Mouse (Mus musculus) T-helper 2 cell (primary cell): ENCODE data around the gene Morn4.

ENCODE experiments used
- in situ Hi-C: fragments of 300-600 bp; cut with MboI, MseI; formaldehyde crosslinking; loops from one replicate; pipeline ENCODE4 v1.15.1; 2025; ENCODE audit warnings: high pct_unique_total_duplicates

The Morn4 gene

DNA sequence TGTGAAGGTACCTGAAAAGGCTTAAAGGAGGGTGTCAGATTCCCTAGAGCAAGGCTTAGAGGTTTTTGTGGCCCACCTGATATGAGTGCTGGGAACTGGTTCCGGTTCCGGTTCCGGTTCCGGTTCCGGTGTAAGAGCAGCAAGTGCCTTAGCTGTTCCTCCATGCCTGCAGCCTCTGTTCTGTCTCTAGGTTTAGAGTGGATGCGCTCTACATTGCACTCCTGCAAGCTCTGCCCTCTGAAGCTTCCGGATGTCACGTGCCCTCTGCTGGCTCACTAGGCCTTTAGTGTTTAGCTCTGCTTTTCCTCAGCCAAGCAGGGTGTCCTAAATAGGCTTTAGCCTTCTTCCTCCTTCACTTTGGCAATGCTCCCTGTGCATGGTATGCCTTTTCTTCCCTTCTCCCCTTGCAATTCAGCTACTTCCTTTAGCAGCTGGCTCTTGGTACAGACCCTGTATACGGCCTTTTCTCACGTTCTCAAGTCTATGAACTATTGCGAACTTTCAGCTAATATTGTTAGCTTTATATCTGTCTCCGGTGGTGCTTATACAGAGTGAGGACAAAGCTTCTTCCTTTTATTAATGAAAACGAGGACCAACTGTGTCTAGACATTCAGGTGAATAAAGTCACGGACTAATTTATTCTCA, 3.1 kb upstream of the Morn4 start:
- in situ Hi-C loops: loop anchor here (25.0 kb wide), 1 partner anchor 423 kb away; the partner anchor contains the start of gene R3hcc1l

DNA sequence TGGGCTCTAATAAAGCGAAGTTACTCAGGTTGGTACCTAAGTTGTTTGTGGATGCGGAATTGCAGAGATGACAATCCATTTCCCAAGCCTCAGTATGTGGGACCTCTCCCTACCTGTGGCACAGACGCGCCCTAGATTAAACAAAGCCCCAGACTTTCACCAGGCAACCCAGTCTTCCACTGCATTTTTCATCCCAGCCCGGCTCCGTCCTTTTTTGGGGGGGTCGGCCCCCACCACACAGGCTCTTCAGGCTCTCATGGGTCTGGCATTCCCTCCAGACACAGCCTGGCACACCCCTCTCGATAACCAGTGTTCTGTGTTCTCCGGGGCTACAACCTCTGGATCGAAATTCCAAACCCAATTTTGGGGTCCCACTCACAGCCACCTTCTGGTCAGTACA, 467 bp downstream of the Morn4 start:
- in situ Hi-C loops: loop anchor here (25.0 kb wide), 1 partner anchor 427 kb away; the partner anchor contains the start of gene R3hcc1l

DNA sequence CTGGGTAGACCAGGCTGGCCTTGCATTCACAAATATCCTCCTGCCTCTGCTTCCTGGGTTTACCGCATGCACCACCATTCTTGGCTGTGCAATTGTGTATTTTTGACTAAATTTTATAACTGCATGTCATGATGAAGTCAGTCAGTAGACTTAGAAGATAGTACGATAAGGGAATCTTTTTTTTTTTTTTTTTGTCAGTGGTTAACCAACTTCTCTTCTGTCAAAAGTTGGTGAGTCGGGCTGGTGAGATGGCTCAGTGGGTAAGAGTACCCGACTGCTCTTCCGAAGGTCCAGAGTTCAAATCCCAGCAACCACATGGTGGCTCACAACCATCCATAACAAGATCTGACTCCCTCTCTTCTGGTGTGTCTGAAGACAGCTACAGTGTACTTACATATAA, 4.5 kb downstream of the Morn4 start:
- in situ Hi-C loops: loop anchor here (25.0 kb wide), 1 partner anchor 431 kb away; the partner anchor contains the start of gene R3hcc1l

DNA sequence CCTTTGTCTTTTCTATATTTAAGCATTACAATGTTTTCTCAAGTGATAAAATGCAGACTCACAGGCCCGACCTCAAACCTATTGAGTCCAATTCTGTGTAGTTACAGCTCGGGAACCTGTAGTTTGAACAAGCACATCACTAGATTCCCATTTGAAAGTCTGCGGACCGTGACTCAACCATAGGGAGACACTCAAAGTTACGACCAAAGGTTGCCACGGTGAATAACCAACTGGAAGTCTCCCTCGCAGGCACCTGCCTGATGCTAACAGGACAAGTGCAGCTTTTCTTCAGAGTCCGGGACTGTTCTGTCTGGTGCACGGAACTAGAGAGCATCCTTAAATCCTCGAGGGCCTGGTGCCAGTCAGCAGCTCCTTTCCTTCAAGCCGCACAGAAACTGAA, 5.7 kb downstream of the Morn4 start:
- in situ Hi-C loops: loop anchor here (25.0 kb wide), 1 partner anchor 432 kb away; the partner anchor contains the start of gene R3hcc1l

DNA sequence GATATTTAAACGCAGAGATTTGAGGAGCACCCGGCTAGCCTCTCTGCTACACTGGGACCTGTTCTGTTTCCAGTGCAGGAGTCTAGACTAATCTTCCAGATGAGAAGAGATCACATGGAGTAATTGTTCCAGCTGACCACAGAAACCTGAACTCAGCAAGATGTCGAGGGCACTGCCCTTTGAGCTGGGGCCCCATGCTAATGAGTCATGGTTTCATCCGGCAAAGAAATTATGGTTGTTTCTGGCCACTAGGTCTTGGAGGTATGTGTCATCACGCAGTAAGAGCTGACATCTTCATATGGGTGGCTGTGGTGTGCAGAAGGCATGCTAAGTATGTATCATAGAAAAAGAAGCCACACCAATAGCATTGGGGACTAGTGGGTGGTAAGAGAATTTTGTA, 6.2 kb downstream of the Morn4 start:
- in situ Hi-C loops: loop anchor here (25.0 kb wide), 1 partner anchor 432 kb away; the partner anchor contains the start of gene R3hcc1l

DNA sequence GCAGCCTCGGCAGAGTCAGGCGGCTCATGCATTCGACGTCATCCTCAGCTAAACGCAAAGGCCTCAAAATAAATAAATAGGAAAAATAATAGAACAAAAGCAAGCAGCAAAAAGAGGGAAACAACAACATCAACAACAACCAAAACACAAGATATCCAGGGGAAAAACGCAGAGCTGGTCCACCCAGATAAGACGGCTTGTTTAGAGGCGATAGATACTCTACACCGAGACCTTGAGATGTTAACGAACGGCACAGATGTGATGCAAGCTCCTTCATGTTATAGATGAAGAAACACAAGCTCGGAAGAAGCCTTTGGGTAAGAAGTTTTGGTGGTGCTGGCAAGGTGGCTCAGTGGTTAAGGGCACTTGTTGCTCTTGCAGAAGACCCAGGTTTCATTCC, 7.2 kb downstream of the Morn4 start:
- in situ Hi-C loops: loop anchor here (25.0 kb wide), 1 partner anchor 433 kb away; the partner anchor contains the start of gene R3hcc1l

DNA sequence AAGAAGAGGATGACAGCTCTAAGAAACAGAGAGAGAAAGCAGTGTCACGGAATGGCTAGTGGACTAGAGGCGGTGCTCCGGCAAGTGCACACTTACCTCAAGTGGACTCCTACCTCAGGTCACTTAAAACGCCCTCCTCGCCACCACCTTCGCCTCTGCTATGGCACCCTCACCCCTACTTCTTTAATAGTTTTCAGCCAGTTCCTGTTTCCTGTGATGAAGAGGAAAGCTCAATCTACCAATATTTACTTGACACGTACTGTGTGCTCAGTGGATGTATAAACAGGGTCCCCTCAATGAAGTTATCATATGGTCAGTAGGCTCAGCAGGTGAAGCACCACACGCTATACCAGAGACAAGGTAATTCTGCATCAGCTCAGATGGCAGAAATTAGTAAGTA, 7.6 kb downstream of the Morn4 start:
- in situ Hi-C loops: loop anchor here (25.0 kb wide), 1 partner anchor 434 kb away; the partner anchor contains the start of gene R3hcc1l

DNA sequence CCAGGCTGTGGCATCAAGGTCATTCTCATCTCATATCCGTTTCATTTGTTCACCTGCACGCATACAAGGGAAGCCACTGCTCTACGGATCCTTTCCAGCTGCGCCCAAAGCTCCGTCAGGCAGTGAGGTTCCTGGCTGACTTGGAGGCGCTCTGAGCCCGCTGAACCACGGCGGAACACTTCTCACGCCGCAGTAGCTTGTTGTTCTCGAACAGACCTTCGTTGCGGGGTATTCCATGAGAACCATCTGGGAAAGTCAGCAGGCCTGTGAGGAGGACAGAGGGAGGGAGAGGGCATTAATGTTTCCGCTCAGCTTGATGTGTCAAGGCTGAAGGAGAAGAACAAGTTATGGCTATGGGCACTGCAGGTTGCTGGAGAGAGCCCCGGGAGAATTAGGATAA, 10.2 kb downstream of the Morn4 start:
- in situ Hi-C loops: loop anchor here (25.0 kb wide), 1 partner anchor 436 kb away; the partner anchor contains the start of gene R3hcc1l

DNA sequence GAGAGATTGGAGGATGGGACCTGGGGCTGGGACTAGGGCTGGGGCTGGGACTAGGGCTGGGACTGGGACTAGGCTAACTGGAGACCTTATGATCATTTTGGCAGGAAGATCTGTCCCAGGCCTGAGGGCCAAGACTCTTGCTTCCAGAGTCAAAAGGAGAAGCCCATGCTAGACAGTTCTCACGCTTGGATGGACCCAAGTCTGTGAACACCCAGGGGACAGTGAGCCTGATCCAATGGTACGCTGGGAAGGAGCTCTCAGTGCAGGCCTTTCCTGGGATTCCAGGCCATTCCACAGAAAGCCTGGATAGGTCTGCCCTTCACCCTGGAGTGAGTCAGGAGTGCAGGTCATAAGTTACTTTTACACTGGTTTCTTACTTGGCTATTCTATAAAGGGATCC, 11.1 kb downstream of the Morn4 start:
- in situ Hi-C loops: loop anchor here (25.0 kb wide), 1 partner anchor 437 kb away; the partner anchor contains the start of gene R3hcc1l

DNA sequence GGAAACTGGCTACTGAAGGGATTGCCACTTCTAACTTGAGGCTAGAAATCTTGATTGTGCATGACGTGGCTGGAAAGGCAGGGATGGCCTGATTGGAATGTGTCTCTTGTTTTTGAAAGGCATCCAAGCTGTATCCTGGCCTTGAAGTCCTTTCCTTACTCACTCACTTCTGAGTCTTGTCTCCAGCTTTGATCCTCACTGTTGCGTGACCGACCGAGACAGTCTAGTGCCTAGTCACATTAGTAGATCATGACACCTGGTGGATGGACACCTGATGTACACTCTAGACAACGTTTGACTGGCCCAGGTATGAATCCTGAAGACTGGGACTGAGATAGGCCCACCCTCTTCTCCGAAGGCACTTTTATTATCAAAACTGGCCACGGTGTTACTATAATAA, 13.4 kb downstream of the Morn4 start:
- in situ Hi-C loops: no loop called here

DNA sequence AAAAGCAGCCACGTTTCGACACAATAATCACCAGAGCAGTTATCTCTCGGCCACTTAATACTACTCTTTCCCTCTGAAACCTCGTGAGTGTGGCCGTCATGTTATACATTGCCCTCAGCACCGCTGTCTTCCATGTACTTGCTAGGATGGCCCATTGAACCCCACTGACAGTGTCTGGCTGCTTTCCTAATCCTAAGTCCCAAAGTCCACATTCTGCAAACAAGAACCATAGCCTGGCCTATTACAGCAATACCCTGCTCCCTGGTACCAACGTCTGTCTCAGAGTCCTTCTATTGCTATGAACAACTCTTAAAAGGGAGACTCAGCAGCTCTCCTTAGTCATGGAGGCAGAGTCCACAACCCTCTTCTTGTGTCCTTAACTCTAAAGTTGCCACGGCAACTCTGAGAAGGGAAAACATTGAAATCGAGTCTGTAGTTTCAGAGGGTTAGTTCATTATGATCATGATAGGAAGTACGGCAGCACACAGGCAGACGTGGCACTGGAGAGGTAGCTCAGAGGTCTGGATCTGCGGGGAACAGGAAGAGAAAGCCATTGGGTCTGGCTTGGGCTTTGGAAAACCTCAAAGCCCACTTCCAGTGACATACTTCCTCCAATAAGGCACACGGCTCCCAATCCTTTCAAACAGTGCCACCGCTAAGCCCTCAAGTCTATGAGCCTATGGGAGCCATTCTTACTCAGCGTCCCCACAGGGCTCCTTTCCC, 14.1 kb downstream of the Morn4 start:
- in situ Hi-C loops: no loop called here

DNA sequence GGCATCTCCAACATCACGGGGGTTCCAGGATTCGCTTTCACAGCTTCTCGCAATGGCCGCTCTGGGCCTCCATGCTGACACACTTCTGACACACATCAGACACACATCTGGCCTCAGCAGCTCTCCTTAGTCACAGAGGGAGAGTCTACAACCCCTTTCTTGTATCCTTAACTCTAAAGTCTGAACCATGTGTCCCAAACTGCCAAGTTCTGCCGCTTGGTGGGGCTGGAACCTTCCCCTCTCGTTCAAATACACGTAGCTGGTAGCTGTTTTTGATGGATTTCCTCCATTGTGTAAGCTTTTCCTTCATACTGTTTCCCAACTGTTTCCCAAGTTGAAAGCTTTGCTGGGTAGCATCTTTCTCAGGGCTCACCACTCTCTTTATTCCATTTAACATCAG, 14.9 kb downstream of the Morn4 start:
- in situ Hi-C loops: no loop called here

DNA sequence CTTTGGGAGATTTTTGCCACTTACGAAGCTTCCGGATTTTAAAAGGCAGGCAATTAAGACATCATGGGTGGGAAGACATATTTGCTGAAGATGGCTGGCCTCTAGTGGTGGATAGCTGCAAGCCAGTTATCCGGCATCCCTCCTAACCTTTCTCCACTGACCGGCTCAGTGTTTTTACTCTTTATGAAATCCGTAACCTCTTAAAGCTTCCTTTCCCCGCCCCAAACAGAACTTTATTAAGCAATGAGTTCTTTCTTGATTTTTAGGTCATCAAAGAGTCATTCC, 17.0 kb downstream of the Morn4 start:
- in situ Hi-C loops: no loop called here

DNA sequence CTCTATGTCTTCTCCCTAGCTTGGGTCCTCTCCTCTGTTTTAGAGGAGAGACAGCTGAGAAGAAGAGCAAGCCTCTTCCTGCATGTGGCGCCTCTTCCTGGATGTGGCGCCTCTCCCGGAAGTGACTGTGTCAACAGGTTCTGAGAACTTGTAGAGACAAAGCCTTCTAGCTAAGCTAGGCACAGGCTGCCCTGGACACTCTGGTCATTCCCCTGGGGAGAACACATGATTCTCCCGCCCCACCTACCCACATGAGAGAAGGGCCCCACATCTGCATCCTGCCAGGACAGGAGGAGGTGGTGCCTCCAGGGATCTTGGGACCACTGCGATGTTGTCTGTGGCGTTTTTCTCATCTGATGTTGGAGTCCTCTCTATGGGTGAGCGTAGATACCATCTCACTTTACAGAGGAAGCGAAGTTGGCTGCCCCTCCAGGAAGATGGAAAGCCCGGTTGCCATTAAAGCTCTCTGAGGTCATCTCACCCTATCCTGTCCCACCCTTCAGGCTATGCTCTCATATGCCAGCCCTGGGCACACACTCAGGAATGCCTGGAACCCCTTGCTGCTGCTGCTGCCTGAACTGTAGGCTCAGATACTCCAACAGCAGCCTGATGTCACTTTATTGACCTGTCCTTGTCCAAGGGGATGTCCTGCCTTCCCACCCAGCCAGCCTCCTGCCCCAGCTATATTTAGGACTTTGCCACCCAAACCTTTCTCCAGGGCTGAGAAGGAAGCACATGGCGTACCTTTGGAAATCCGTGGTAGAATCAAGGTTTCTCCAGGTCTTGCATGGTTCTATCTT, 17.5 kb downstream of the Morn4 start:
- in situ Hi-C loops: no loop called here

DNA sequence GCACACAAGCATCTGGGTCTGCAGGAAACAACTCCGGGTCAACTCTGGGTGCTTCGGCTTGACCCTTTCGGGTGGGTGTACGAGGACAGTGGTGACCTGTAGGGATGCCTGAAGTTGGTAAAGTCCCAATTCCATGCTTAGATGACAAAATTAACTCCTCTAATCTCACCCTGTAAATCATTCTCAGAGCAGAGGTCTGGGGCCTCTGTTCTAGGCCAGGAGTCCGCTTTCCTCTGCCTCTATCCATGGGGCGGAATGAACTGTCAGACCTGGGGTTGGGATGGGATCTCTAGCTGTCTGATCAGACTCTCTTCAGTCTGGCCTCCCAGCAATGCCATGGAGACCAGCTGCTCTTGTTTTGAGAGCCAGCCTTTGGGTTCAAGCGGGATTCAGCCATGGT, 24.7 kb downstream of the Morn4 start:
- in situ Hi-C loops: no loop called here

DNA sequence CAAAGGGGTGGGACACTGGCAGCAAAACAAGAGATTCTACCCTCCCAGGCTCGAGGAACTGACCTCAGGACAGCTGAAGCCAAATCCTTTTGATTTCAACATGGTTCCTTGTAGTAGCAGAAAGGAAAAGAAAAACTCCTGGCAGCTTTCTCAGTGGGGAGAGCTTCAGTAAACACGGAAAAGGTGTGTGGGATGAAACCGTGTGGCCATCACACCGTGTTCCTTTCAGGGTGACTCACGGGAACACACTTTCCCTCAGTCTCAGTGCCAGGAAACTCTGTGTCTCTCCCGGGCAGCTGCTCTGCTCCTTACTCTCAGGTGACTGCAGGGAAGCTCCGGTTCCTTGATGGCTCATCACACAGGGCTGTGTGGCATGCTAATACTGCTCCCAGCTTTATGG, 27.7 kb downstream of the Morn4 start:
- in situ Hi-C loops: no loop called here

DNA sequence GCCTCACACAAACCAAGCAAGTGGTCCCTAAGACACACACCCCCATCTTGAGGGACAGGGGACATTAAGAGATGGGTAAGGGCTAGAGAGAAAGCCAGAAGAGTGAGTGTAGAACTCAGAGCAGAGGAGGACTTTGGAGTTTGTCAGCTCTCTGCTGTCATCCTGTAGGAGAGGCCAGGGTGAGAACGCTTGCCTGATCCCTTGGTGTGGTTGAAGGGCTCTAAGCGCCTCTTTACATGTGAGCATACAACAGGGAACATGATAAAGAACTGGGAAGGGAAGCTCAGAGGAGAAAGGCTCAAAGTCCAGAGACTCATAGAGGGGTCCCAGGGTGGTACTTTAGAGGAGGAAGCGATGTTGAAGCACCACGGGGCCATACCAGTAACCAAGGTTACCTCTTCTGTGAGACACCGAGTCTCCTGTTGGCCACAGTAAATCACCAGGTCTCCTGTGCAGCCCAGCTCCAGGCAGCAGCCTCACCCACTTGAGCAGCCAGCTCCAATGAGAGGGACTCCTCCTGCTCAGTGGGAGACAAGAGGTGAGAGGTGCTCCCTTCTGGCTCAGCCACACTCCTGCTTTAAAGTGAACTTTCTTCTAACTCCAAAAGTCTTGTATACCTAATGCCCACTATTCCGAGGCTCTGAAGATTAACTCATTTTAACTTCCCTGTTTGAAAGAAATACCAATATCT, 29.3 kb downstream of the Morn4 start:
- in situ Hi-C loops: no loop called here

DNA sequence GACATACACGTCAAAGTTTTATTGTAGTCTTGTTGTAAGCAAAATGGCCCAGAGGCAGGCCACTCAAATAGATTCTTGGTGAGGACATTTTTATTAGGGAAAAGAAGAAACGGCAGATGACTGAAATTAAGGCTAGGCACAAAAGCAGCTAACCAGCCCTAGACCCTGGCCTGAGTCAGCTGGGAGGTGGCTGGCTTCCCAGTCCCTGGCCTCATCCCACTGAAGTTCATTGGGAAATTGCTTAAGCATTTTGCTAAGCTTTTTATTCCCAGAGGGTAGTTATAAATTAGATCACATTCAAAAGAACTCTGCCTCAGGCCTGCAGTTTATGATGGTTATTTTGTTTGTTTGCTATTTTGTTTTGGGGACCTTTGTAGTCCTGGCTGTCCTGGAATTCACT, 30.3 kb downstream of the Morn4 start:
- in situ Hi-C loops: no loop called here

DNA sequence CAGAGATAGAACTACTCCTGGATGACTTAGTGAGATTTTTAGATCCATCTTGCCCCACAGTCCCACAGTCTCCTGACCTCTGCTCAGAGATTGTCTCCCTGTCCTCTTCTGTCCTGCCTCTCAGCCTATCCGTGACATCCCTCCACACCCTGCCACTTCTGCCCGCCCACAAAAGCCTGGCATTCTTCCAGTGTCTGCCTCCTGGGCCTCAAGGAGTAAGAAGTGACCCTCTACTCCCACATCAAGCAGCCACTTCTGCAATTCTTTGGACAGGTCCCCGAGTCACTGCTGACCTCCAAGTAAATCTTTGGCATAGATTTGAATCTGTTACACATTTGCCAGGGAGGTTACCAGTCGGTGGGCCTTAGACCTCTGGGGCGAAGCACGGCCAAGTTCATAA, 31.9 kb downstream of the Morn4 start:
- in situ Hi-C loops: no loop called here

DNA sequence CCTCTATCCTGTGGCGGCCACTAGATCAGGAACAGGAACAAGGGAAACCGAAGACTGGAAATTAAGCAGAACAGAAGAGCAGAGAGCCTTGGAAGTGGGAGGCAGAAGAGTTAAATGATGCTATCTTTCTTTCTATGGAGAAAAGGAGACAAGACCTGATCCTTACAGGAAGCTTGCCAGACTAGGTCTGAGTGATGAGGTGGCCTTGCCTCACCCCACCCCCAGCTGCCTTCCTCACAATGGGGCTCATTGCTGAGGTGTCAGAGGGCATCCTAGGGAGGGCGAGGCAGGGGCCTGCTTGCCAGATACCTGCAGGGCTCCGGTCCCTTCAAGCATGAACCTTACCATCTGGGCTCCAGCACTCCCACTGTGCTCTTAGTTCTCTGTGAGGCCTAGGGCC, 34.2 kb downstream of the Morn4 start, which contains the start of gene 4933411K16Rik:
4933411K16Rik (plus strand) TSS at position 301 of the 400 bp plus-strand sequence.
- in situ Hi-C loops: no loop called here

DNA sequence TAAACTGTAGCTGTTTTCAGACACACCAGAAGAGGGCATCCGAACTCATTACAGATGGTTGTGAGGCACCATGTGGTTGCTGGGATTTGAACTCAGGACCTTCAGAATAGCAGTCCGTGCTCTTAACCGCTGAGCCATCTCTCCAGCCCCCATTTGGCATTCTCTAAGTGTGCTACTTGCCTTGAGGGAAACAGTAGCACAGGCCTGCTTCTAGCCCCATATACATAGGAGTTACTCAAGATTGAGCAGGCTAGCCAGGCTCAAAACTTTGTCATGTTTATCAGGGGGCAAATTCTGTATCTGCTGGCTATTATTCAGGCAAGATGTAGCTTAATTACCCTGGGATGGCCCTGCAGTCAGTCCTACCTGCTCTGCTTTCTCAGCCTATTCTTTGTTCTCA, 34.8 kb downstream of the Morn4 start:
- in situ Hi-C loops: no loop called here

DNA sequence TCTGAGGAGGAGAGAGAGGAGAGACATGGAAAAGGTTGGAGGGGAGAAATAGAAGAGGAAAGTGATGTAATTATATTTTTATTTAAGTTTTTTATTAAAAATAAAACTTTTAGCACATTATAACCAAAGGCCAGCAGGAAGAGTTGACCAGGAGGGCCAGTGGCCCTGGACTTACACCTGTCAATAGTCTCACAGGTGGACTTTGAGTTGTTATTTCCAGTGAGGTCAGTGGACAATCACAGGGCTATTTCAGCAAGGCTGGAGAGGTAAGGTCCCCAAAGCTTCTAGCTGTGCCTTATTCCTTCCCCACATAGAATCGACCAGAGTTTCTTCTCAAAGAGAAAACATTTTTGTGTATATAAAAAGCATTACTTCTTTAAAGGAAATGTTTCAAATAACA, 35.9 kb downstream of the Morn4 start:
- in situ Hi-C loops: no loop called here
